ENCODE assay signal across 11 mouse cellular contexts in genomic region chr15:91671987-91672386, GRCm38 (mm10). TPM values are rescaled to one million over a fixed set of nuclear protein-coding genes. Genes with fewer than 3 reads are reported as not detected.
DNase-seq lines count a peak whose midpoint lies in the region; ATAC-seq lines count a peak whose summit lies in the region.
"Had no signal": no experiment of that assay in that cellular context is flagged by ENCODE, and none has a peak within 500 bp of the region (broad histone marks: within the 10 kb centered on the region; RNA-seq: fewer than 3 reads in every experiment).

No protein-coding gene starts in this region.

- H3K4me2 ChIP-seq in embryonic facial prominence, embryonic 13.5 days: no peak overlapping the region
- no peak overlapping the region for H3K4me2 ChIP-seq in hindbrain, embryonic 16.5 days (ENCODE audit: low read length)

- intact Hi-C loops in left cerebral cortex, postnatal 10 days (cut with DNase I): no loop called here

- no peaks in the 10 kb centered on the region for H3K9me3 ChIP-seq in embryonic facial prominence, embryonic 13.5 days
- no peaks in the 10 kb centered on the region for H3K9me3 ChIP-seq in embryonic facial prominence, embryonic 10.5 days
- H3K9me3 ChIP-seq in hindbrain, embryonic 10.5 days: no peaks in the 10 kb centered on the region
- H3K9me3 ChIP-seq in hindbrain, embryonic 16.5 days (ENCODE audit: control insufficient read depth, low read length): no peaks in the 10 kb centered on the region
- H3K9me3 ChIP-seq: neural tube, embryonic 15.5 days had no signal

- no peak for DNase-seq in embryonic facial prominence, embryonic 10.5 days (ENCODE audit: low spot score)
- no peak for DNase-seq in hindbrain, embryonic 10.5 days (ENCODE audit: low spot score)
- DNase-seq in kidney, postnatal 10 days: peak; percentile 8
- no peak for DNase-seq in left cerebral cortex, postnatal 10 days (ENCODE audit: extremely low spot score in 1 of 2, low spot score in 2 of 2)
- no peak for DNase-seq in gastrocnemius, postnatal 4 days (ENCODE audit: low spot score in 2 of 2)
- DNase-seq: adrenal gland, postnatal 10 days had no signal

- H3K36me3 ChIP-seq in embryonic facial prominence, embryonic 13.5 days: no peaks in the 10 kb centered on the region
- no peaks in the 10 kb centered on the region for H3K36me3 ChIP-seq in embryonic facial prominence, embryonic 10.5 days (replicated peaks)
- no peaks in the 10 kb centered on the region for H3K36me3 ChIP-seq in hindbrain, embryonic 10.5 days
- no peaks in the 10 kb centered on the region for H3K36me3 ChIP-seq in hindbrain, embryonic 16.5 days (ENCODE audit: control insufficient read depth, insufficient read depth, low read length)
- H3K36me3 ChIP-seq: neural tube, embryonic 15.5 days had no signal

- H3K27ac ChIP-seq in embryonic facial prominence, embryonic 13.5 days: peak overlapping the region; percentile 84; the same call in 1 of the 2 replicates
- no peak overlapping the region for H3K27ac ChIP-seq in embryonic facial prominence, embryonic 10.5 days (replicated peaks)
- peak overlapping the region; percentile 88; the same call in 1 of the 2 replicates for H3K27ac ChIP-seq in hindbrain, embryonic 10.5 days
- no peak overlapping the region for H3K27ac ChIP-seq in hindbrain, embryonic 16.5 days (ENCODE audit: low read depth, low read length)
- H3K27ac ChIP-seq in brown adipose tissue, adult 24 weeks (replicated peaks; ENCODE audit: low read depth, low read length): peak overlapping the region; percentile 19; the same call in 1 of the 2 replicates

- no peaks in the 10 kb centered on the region for H3K27me3 ChIP-seq in embryonic facial prominence, embryonic 13.5 days
- H3K27me3 ChIP-seq in embryonic facial prominence, embryonic 10.5 days (replicated peaks; ENCODE audit: low read depth, poor library complexity, severe bottlenecking): peaks cover 15% of the 10 kb centered on the region; the same call in 1 of the 2 replicates
- H3K27me3 ChIP-seq in hindbrain, embryonic 10.5 days (ENCODE audit: insufficient read depth, poor library complexity, severe bottlenecking): peaks cover 14% of the 10 kb centered on the region; the same call in 1 of the 2 replicates
- no peaks in the 10 kb centered on the region for H3K27me3 ChIP-seq in hindbrain, embryonic 16.5 days (replicated peaks; ENCODE audit: control insufficient read depth, insufficient read depth, low read length)
- H3K27me3 ChIP-seq: neural tube, embryonic 15.5 days had no signal

- H3K4me3 ChIP-seq in embryonic facial prominence, embryonic 13.5 days: no peak overlapping the region
- H3K4me3 ChIP-seq in embryonic facial prominence, embryonic 10.5 days: no peak overlapping the region
- no peak overlapping the region for H3K4me3 ChIP-seq in hindbrain, embryonic 10.5 days
- no peak overlapping the region for H3K4me3 ChIP-seq in hindbrain, embryonic 16.5 days (ENCODE audit: low read length)
- no peak overlapping the region for H3K4me3 ChIP-seq in brown adipose tissue, adult 24 weeks (ENCODE audit: insufficient read depth, low read depth, low read length)

- peaks cover 8% of the 10 kb centered on the region; the same call in 1 of the 2 replicates for H3K4me1 ChIP-seq in embryonic facial prominence, embryonic 13.5 days
- peaks cover 22% of the 10 kb centered on the region for H3K4me1 ChIP-seq in embryonic facial prominence, embryonic 10.5 days
- peaks cover 17% of the 10 kb centered on the region for H3K4me1 ChIP-seq in hindbrain, embryonic 10.5 days (replicated peaks)
- peaks cover 4% of the 10 kb centered on the region; the same call in 1 of the 2 replicates for H3K4me1 ChIP-seq in hindbrain, embryonic 16.5 days (ENCODE audit: control insufficient read depth, insufficient read depth, low read depth, low read length)
- no peaks in the 10 kb centered on the region; the same call in none of the 2 replicates for H3K4me1 ChIP-seq in brown adipose tissue, adult 24 weeks (ENCODE audit: control insufficient read depth, insufficient read depth, insufficient read length, low read length)

- no peak for ATAC-seq in embryonic facial prominence, embryonic 13.5 days (ENCODE audit: insufficient number of reproducible peaks, insufficient read depth, low FRiP score, low TSS enrichment, low read depth)
- no peak for ATAC-seq in hindbrain, embryonic 16.5 days
- ATAC-seq: inflammation-experienced regulatory T-cells, adult 6 months had no signal

- no peak overlapping the region for H3K9ac ChIP-seq in embryonic facial prominence, embryonic 13.5 days
- no peak overlapping the region for H3K9ac ChIP-seq in hindbrain, embryonic 16.5 days (ENCODE audit: low read depth, low read length)

- WGBS in embryonic facial prominence, embryonic 13.5 days: 68% methylated on average over 5 of the region's 5 CpGs
- WGBS in embryonic facial prominence, embryonic 10.5 days: 63% methylated on average over 5 of the region's 5 CpGs
- 81% methylated on average over 5 of the region's 5 CpGs for WGBS in hindbrain, embryonic 10.5 days
- 74% methylated on average over 5 of the region's 5 CpGs for WGBS in hindbrain, embryonic 16.5 days

RNA-seq across cellular contexts. Expression of gene Lrrk2, which starts 1.0 kb away (rescaled TPM):
- polyA plus RNA-seq in embryonic facial prominence, embryonic 13.5 days (2015; fragmentation: Nextera tagmentation; extraction: Ambion mirVana): 6.3 and 7.9 TPM in 2 replicates
- polyA plus RNA-seq in embryonic facial prominence, embryonic 10.5 days (2016; fragmentation: Nextera tagmentation; extraction: Ambion mirVana): 1.7 and 1.8 TPM in 2 replicates
- polyA plus RNA-seq in hindbrain, embryonic 10.5 days (2016; fragmentation: Nextera tagmentation; extraction: Ambion mirVana): 1.7 and 2.4 TPM in 2 replicates
- 2.4 and 2.5 TPM in 2 replicates for polyA plus RNA-seq in hindbrain, embryonic 16.5 days (2015; fragmentation: Nextera tagmentation; extraction: Ambion mirVana)
- polyA plus RNA-seq in brown adipose tissue, adult 24 weeks (2012; ENCODE audit: insufficient read depth, insufficient read length, missing spikeins): 2.5 and 4.2 TPM in 2 replicates
- total RNA-seq in left cerebral cortex, postnatal 10 days (2021): 10 to 100 TPM; 10.4 TPM
- total RNA-seq in gastrocnemius, postnatal 4 days (2021): 1 to 10 TPM; 9.5 to 9.8 TPM

Comparison
In these comparisons a context has a peak if more than half of its experiments do, and no peak if none do; other contexts are left out.
1. H3K27ac ChIP-seq: peak in embryonic facial prominence, embryonic 13.5 days (single experiment), hindbrain, embryonic 10.5 days (single experiment) and brown adipose tissue, adult 24 weeks (single experiment); none in embryonic facial prominence, embryonic 10.5 days (single experiment) and hindbrain, embryonic 16.5 days (single experiment).